Mouse (Mus musculus) MEL (cell line): ENCODE measurements around the gene Dhrs11. TPM values are rescaled to one million over a fixed set of nuclear protein-coding genes. Genes with fewer than 3 reads are reported as not detected.

Experiments used
- polyA plus RNA-seq, 2 experiments: library from polyadenylated mRNA; stranded (reverse) in 1 of 2; unstranded in 1 of 2; fragments of >175 nt in 1 of 2; fragments of >200 nt in 1 of 2; gene quantifications; 2 replicates each; pipeline versions ENCODE4 v1.2.1 to v1.2.4; 2012; ENCODE audit warnings: low replicate concordance in 2 of 2, low read depth in 1 of 2; ENCODE audit not compliant: insufficient read length in 2 of 2, insufficient read depth in 1 of 2, missing spikeins in 1 of 2
- total RNA-seq: library from RNA; depleted of rRNA; stranded (reverse); fragments of 300-350 nt; gene quantifications from 2 replicates; pipeline ENCODE4 v1.2.3, GENCODE M21; 2012; rRNA removed

Gene Dhrs11
- total and polyA plus RNA-seq, 3 experiments, result 36.6 to 37.7 TPM; not detected in 1

Other genes with a start within 250 kb of the Dhrs11 start
- 37.8 and 41.6 TPM in 2 replicates for gene Mrm1, start 9.5 kb downstream of the Dhrs11 start, total RNA-seq
- 10 to 100 TPM in 1 of 2 experiments, not detected in 1; 23.2 TPM for gene Mrm1, start 9.5 kb downstream of the Dhrs11 start, polyA plus RNA-seq
- 55.4 and 65.2 TPM in 2 replicates for gene Ggnbp2, start 41.8 kb upstream of the Dhrs11 start, total RNA-seq
- gene Ggnbp2, start 41.8 kb upstream of the Dhrs11 start, polyA plus RNA-seq, result 10 to 100 TPM; 83.0 to 89.6 TPM
- 11.5 and 14.9 TPM in 2 replicates for gene Myo19, start 51.2 kb upstream of the Dhrs11 start, total RNA-seq
- 10 to 100 TPM in 1 of 2 experiments, not detected in 1; 27.1 TPM for gene Myo19, start 51.2 kb upstream of the Dhrs11 start, polyA plus RNA-seq
- gene Pigw, start 51.3 kb upstream of the Dhrs11 start, total RNA-seq, result 2.5 and 2.7 TPM in 2 replicates
- gene Pigw, start 51.3 kb upstream of the Dhrs11 start, polyA plus RNA-seq, result 1 to 10 TPM in 1 of 2 experiments, not detected in 1; 3.5 TPM
- 67.7 and 76.1 TPM in 2 replicates for gene Znhit3, start 87.4 kb upstream of the Dhrs11 start, total RNA-seq
- gene Znhit3, start 87.4 kb upstream of the Dhrs11 start, polyA plus RNA-seq, result 10 to 100 TPM in 1 of 2 experiments, not detected in 1; 49.6 TPM
- not detected in 2 replicates for gene Car4, start 128.8 kb upstream of the Dhrs11 start, total RNA-seq
- not detected for gene Car4, start 128.8 kb upstream of the Dhrs11 start, polyA plus RNA-seq